Mouse (Mus musculus): ENCODE results near the gene Snd1.

Snd1 gene

DNA sequence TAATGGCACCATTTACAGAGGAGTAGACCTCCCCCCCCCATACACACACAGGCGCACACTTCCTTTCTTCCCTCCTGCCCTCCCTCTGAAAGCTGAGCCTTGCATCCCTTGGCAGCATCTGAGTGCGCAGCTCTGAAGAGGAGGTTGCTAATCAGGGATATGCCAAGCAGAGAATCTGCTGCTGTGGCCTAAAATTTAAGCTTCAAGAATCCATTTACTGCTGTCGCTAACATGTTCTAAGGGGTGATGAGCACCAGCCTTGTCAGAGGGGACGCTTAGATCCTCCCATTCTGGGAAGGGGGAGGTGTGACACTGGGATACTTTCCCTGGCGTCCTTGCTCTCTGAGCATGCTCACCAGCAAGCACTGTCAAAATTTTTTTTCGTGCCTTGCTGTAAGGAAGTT lies 67.4 kb downstream of the Snd1 start:
- no peak for DNase-seq (ENCODE audit: low spot score in 2 of 2)

DNA sequence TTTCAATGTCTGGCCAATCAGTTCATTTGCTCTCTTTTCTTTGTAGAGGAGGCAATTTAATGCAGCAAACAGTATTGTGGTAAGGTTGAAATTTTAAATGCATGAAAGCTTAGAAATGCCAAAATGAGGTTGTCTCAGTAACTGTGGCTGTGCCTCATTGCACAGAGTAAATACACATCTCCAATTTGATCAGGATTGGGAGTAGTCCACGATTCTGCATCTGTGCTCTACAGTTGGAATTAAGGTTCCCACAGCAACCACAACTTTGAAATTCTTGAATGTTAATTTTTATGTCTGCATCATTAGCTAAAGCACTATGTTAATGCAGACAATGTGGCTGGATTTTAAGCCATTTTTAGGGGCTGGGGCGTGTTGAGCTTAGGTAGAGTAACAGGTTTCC lies 72.0 kb downstream of the Snd1 start:
- no peak for DNase-seq (ENCODE audit: low spot score in 2 of 2)

- DNase-seq (ENCODE audit: low spot score in 2 of 2) = no peak
Measured at GRCm38 (mm10) chr6:28549374-28549773, 74.4 kb downstream of the Snd1 start.

DNA sequence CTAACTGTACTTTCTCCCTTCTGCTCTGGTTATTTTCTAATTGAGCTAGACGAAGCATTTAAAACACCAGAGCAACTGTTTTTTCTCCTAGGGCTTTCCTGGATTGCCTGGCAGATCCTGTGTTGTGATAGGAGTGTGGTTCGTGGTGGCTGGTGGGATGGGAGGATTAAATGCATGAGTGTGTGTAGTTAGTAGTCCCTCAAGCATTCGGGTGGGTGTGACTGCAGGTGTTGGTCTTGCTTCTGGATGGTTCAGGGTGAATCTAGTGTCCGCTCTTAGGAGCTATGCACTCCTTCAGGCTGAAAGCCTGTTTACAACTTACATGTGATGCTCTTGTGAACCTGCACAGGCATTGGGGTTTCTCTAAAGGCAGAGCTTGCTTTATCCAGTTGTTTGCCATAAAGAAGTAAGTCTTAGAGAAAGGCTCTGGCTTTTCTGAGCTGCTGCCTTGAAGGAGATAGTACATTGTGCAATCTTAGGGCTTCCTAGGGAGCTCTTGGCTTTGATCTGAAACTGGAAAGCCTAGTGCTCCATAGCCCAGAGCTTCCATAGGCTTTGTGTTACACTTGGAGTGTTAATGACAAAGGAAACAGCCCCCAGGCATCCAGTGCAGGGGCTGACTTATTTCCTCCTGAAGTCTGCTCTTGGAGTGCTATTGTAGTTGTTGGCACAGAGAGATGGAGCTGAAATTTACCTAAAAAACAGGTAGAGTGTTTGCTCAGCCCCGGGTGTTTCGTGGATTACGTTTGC lies 75.5 kb downstream of the Snd1 start:
- no peak for DNase-seq (ENCODE audit: low spot score in 2 of 2)

DNA sequence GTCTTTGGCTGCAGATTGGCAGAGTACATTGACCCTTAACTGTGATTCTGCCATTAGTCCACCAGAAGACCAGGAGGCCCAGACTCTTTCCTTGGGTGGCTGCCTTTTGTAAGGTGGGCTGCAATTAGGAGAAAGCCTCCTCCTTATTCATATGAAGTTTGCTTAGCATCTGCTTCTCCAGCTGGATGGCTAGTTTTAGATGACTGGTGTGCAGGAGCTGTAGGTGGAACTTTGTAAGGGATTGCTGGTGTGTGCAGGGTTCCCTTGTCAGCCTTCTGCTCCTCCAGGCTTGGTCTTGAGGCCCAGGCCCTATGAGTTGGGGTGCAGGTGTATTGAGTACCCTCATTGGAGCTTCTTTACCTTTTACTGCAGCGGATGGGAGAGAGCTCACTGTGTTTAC lies 79.5 kb downstream of the Snd1 start:
- no peak for DNase-seq (ENCODE audit: low spot score in 2 of 2)

GRCm38 (mm10) chr6:28555002-28555401 lies 80.1 kb downstream of the Snd1 start:
- DNase-seq (ENCODE audit: low spot score in 2 of 2) = no peak

GRCm38 (mm10) chr6:28555428-28555827 lies 80.5 kb downstream of the Snd1 start:
- DNase-seq (ENCODE audit: low spot score in 2 of 2) = no peak

DNA sequence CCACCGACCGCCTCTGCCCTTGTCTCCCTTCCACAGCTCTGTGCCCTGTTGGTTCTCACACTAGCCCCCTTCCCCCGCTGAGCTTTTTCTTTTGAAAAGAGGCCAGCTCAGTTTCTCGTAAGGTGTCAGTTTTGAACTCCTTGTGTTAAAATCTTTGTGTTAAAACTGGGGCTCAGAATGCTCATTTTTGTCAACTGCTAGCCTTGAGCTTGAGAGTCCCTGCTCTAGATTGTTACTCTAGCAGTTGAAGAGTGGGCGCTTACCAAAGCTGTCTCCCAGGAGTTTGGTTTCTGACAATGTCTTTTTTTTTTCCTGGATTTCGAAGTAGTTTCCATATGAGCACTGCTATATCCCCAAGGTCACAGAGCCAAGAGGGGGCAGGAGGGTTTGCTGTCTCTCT lies 82.8 kb downstream of the Snd1 start:
- DNase-seq (ENCODE audit: low spot score in 2 of 2) = no peak

DNA sequence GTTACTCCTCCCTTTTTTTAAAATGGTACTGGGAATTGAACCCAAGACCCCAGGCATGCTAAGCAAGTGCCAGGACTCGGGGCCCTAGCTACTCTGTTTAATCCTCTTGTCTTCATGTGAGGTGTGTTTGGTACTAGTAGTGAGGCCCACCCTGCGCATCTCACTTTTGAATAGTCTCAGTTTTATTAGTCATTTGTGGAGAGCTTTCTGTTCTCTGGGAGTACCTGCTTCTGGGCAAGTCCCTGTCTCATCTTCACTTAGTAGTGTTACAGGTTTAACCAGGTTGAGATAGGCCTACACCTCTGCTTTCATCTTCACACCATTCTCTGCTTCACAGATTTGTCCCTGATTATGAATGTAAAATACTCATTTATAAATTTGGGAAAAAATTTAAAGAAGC lies 84.5 kb downstream of the Snd1 start:
- DNase-seq (ENCODE audit: low spot score in 2 of 2) = no peak

DNA sequence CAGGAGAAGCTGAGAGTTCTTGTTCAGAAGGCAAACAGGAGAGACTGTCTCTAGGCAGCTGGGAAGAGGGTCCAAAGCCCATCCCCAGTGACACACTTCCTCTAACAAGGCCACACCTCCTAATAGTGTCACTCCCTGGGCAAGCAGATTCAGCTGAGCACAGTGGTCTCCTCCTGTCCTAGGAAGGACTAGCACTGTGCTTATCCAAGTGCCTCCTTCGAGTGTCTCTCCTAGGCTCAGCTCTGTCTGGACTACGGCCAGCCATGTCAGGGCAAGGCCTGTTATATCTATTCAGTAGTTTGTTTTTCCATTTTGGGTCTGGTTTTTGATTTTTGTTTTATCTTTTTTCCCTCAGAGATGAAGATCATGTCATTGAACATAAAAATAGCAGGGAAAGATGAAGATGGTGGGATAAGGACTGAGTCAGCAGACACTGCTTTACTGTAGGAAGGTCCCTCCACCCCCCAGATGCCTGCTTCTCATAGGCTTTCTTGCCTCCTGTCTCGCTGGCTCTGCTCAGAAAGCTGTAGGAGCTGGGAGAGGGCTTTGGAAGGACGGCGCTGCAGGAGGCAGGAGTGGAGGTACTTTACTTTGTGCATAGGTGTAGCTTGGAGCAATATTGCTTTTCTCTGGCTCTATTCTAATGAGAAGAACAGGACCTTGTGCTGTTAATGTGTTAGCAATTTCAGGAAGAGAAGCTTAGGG lies 86.5 kb downstream of the Snd1 start:
- DNase-seq (ENCODE audit: low spot score in 2 of 2) = no peak

GRCm38 (mm10) chr6:28562323-28563044 lies 87.5 kb downstream of the Snd1 start:
- no peak for DNase-seq (ENCODE audit: low spot score in 2 of 2)

DNA sequence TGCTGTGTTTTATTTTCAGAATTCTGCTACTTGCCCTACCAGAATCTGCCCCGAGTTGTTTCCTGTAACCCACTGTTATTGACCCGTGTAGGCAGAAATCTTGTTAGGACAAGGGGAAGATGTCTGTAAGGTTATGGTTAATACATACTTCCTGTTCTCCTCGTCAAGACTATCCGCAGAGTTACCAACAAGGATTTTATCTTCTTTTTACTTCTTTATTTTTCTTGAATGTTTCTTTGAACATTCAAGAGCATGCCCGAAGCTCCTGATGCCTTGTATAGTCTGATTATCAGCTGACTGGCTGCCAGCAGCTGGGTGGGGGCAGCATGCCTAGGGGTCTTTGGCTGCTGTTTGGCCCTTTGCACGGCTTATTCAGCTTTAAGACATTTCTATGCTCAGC lies 93.0 kb downstream of the Snd1 start:
- no peak for DNase-seq (ENCODE audit: low spot score in 2 of 2)

DNA sequence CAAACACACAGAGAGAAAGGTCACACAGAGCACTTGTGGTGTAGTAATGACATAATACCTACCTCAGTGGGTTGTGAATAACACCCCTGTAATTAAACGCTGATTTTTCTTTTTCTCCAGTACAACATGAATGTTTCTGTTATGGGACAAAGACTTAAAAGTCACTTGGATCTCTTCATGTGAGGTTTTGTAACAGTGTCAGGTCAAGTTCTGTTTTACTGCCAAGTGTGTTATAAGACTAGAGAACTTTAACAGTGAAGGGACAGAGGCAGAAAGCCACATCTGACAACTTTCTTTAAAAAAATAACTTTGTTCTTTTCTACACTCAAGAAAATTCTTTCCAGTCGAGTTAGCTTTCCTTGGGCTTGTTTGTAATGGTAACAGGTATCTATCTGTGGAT lies 97.0 kb downstream of the Snd1 start:
- DNase-seq (ENCODE audit: low spot score in 2 of 2) = no peak

DNA sequence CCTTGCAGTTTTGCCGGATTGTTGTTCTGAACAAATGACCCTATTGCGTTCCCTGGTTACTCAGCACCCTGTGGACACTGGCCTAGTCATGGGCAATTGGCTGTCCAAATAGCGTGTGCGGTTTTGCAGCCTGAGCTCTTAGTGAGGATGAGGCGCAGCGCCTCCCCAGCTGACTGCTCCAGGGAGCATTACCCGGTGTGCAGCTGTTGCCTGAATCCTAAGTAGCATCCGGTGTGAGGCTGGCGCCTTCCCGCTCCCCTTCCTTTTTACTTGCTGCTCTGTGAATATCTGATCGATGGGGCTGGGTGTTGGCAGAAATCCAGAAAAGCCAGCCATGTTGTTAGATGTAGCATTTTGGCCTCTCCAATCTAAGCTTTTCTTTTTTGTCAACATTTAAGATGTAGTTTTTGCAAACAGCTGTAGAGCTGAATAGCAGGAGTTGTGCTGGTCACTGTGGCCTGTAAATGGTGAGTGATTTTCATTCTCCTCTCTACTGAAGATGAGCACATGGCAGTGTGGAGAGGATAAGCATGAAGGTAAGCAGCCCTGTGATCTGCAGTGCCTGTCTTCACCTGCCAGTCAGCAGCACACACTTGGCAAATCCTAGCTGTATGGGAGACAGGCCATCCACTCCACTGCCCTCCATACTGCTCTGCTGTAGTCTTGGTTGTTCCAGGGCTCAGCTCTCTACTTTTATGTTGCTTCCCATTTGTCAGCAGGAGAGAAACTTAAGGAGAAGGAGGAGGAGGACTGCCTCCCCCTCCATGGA lies 98.2 kb downstream of the Snd1 start:
- DNase-seq (ENCODE audit: low spot score in 2 of 2) = no peak

GRCm38 (mm10) chr6:28576356-28577264 lies 101.7 kb downstream of the Snd1 start:
- no peak for DNase-seq (ENCODE audit: low spot score in 2 of 2)

GRCm38 (mm10) chr6:28582847-28583246 lies 107.9 kb downstream of the Snd1 start:
- DNase-seq (ENCODE audit: low spot score in 2 of 2) = no peak

DNA sequence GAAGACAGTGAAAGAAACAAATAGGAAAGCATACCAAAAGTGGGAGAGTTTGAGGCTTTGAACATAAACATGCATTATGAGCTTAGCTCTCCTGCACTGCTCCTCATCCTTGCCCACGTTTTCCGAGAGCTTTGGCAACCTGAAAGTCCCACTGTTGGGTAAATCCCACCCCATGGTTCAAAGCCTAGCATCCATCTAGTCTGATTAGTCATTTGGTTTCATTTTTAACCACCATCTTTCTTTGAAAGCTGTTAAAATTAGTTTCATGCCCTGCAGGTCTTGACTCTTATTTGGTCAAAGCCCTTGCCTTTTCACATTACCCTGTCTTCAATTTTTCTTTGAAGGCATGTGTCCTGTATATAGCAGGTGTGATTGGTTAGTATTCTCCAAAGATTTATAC lies 108.5 kb downstream of the Snd1 start:
- DNase-seq (ENCODE audit: low spot score in 2 of 2) = no peak

DNA sequence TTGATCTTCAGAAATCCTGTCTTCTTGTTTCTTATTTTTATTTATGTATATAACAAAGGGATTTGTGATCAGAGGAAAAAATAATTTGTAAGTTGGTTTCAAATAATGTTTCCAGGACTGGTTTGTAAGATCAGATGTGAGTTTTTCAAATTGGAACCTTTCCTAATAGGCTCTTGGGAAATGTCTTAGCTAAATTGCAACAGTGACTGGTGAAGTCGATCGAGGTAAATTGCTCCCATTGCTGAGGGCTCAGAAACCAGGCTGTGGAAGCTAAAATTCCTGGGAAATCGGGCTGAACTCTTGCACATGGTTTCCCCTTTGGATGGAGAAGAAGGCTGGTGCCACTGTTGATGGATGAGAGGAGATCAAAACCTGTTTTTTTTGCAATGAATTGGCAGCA lies 111.9 kb downstream of the Snd1 start:
- no peak for DNase-seq (ENCODE audit: low spot score in 2 of 2)

GRCm38 (mm10) chr6:28588494-28589171 lies 113.7 kb downstream of the Snd1 start:
- no peak for DNase-seq (ENCODE audit: low spot score in 2 of 2)

DNA sequence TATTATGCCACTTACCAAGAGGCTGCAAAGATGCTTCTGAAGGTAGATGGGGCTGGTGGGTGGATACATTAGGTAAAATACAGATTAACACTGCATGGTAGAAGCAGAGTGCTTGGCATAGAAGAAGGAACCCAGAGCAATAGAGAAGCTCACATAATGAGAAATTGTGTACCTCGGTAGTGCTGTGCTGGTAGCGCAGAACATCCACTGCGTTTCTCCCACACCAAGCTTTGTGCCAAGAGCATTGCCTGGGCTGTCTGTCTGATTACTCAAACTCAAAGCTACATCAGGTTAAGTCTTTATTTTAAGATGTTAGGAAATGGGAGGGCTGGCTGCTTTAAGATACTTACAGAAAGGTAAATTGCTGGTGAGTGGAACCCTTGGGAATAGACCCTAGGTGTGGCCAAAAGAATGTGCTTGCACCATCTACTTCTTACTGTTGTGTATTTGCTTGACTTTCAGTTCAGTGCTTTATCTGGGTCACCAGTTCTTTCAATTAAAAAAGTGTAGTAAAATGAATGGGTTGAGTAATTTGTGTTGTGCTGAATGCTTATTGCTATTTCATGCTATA lies 117.5 kb downstream of the Snd1 start:
- no peak for DNase-seq (ENCODE audit: low spot score in 2 of 2)

Measured in spleen, postnatal 14 days (tissue).